In the genomic region with DNA sequence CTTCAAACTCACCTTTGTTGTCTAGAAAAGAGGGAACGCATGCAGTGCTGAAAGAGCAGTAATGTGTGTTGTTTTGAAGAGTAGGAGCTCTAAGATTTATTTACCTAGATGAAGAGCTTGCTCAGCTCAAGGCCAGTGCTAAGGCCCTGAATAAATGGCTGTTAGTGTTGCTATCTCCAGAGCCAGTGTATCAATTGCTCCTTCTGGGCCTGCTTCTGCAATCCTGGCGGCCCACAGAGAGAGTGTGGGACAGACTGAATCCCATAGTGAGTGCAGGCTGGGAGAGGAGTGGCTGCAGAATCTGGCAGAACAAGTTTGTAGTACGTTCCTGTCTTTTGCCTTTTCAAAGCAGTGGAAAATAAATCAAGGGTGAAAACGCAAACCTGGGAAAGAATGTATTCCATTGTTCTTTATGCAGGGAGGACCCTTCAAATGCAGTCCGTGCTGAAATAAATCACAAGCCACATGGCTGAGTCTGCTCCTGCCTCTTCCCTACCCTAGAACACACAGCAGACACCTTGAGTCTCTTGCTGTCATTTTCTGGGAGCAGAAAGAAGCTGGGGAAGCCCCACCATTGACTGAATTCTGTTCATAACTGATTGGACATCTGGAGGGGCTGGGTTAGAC, we compare ENCODE assay signal across 12 mouse cellular contexts.
DNase-seq lines count a peak whose midpoint lies in the region; ATAC-seq and TF ChIP-seq lines count a peak whose summit lies in the region.
"Had no signal": no experiment of that assay in that cellular context is flagged by ENCODE, and none has a peak within 500 bp of the region (broad histone marks: within the 10 kb centered on the region; RNA-seq: fewer than 3 reads in every experiment).

No protein-coding gene starts in this region.

- TF ChIP-seq CTCF in layer of hippocampus, adult 2 months (conservative IDR thresholded peaks at IDR 0.05): no peak

- no peak overlapping the region for H3K9ac ChIP-seq in embryonic facial prominence, embryonic 13.5 days
- no peak overlapping the region for H3K9ac ChIP-seq in limb, embryonic 15.5 days
- no peak overlapping the region for H3K9ac ChIP-seq in forebrain, embryonic 13.5 days
- H3K9ac ChIP-seq: liver, embryonic 13.5 days had no signal

- ATAC-seq in embryonic facial prominence, embryonic 13.5 days (ENCODE audit: insufficient number of reproducible peaks, insufficient read depth, low FRiP score, low TSS enrichment, low read depth): 0 out of 2 replicates have a peak, but pooled peaks have one; percentile 46
- no peak for ATAC-seq in limb, embryonic 15.5 days (ENCODE audit: insufficient number of reproducible peaks, low FRiP score, low TSS enrichment, low read depth)
- ATAC-seq in forebrain, embryonic 13.5 days: no peak

- WGBS in embryonic facial prominence, embryonic 13.5 days: 33% methylated on average over 5 of the region's 5 CpGs
- 38% methylated on average over 5 of the region's 5 CpGs for WGBS in limb, embryonic 15.5 days
- 33% methylated on average over 5 of the region's 5 CpGs for WGBS in forebrain, embryonic 13.5 days

- DNase-seq in embryo, embryonic 11 days: peak; percentile 12
- DNase-seq in embryo, embryonic 9.5 days (ENCODE audit: extremely low spot score): no peak
- no peak for DNase-seq in layer of hippocampus, adult 2 months (ENCODE audit: low spot score in 2 of 2)
- DNase-seq in layer of hippocampus, postnatal 36 days: no peak
- DNase-seq in left cerebral cortex, postnatal 10 days (ENCODE audit: extremely low spot score in 1 of 2, low spot score in 2 of 2): no peak
- DNase-seq: cerebellum, postnatal 36 days; heart, postnatal 14 days; liver, embryonic 13.5 days; retina, postnatal 1 day had no signal

- H3K27me3 ChIP-seq in embryonic facial prominence, embryonic 13.5 days: no peaks in the 10 kb centered on the region
- H3K27me3 ChIP-seq in limb, embryonic 15.5 days: no peaks in the 10 kb centered on the region
- H3K27me3 ChIP-seq in forebrain, embryonic 13.5 days: no peaks in the 10 kb centered on the region
- H3K27me3 ChIP-seq: liver, embryonic 13.5 days had no signal

- no peak overlapping the region for H3K4me2 ChIP-seq in embryonic facial prominence, embryonic 13.5 days
- H3K4me2 ChIP-seq in limb, embryonic 15.5 days: no peak overlapping the region
- no peak overlapping the region for H3K4me2 ChIP-seq in forebrain, embryonic 13.5 days
- H3K4me2 ChIP-seq: liver, embryonic 13.5 days had no signal

- H3K4me1 ChIP-seq in embryonic facial prominence, embryonic 13.5 days: peaks cover 37% of the 10 kb centered on the region
- peaks cover 23% of the 10 kb centered on the region for H3K4me1 ChIP-seq in limb, embryonic 15.5 days
- peaks cover 19% of the 10 kb centered on the region for H3K4me1 ChIP-seq in forebrain, embryonic 13.5 days
- H3K4me1 ChIP-seq: liver, embryonic 13.5 days had no signal

- peak overlapping the region; percentile 11; the same call in 1 of the 2 replicates for H3K27ac ChIP-seq in layer of hippocampus, adult 2 months
- peak overlapping the region; percentile 85 for H3K27ac ChIP-seq in embryonic facial prominence, embryonic 13.5 days
- H3K27ac ChIP-seq in limb, embryonic 15.5 days: peak overlapping the region; percentile 71
- no peak overlapping the region for H3K27ac ChIP-seq in forebrain, embryonic 13.5 days
- H3K27ac ChIP-seq: liver, embryonic 13.5 days had no signal

- H3K9me3 ChIP-seq in embryonic facial prominence, embryonic 13.5 days: no peaks in the 10 kb centered on the region
- H3K9me3 ChIP-seq in limb, embryonic 15.5 days: no peaks in the 10 kb centered on the region
- no peaks in the 10 kb centered on the region for H3K9me3 ChIP-seq in forebrain, embryonic 13.5 days (replicated peaks)
- H3K9me3 ChIP-seq: liver, embryonic 13.5 days had no signal

- no peak overlapping the region for H3K4me3 ChIP-seq in layer of hippocampus, adult 2 months
- no peak overlapping the region for H3K4me3 ChIP-seq in embryonic facial prominence, embryonic 13.5 days
- no peak overlapping the region for H3K4me3 ChIP-seq in limb, embryonic 15.5 days
- no peak overlapping the region for H3K4me3 ChIP-seq in forebrain, embryonic 13.5 days
- H3K4me3 ChIP-seq: liver, embryonic 13.5 days had no signal

- intact Hi-C loops in left cerebral cortex, postnatal 10 days (cut with DNase I): no loop called here

- peaks cover 10% of the 10 kb centered on the region for H3K36me3 ChIP-seq in embryonic facial prominence, embryonic 13.5 days
- H3K36me3 ChIP-seq in limb, embryonic 15.5 days: 0 out of 2 replicates have a peak, but pooled peaks cover 6% of the 10 kb centered on the region
- peaks cover 6% of the 10 kb centered on the region; the same call in 1 of the 2 replicates for H3K36me3 ChIP-seq in forebrain, embryonic 13.5 days (ENCODE audit: poor library complexity, severe bottlenecking)
- H3K36me3 ChIP-seq: liver, embryonic 13.5 days had no signal
